Mouse (Mus musculus) cerebellum, adult 11 months (tissue): ENCODE results near the gene 2900026A02Rik.

Source experiments
- DNase-seq: peaks from one replicate; pipeline ENCODE4 v3.0.0; 2022

The 2900026A02Rik gene

GRCm38 (mm10) chr5:113221147-113221865 is at the start of gene 2900026A02Rik:
Gene 2900026A02Rik, minus strand, starts transcription at chr5:113221236.
- peak; percentile 29 for DNase-seq

GRCm38 (mm10) chr5:113270043-113270442 is 49.0 kb upstream of the 2900026A02Rik start:
- no peak for DNase-seq

GRCm38 (mm10) chr5:113268246-113268645 is 47.2 kb upstream of the 2900026A02Rik start:
- no peak for DNase-seq

- no peak for DNase-seq
Observed at GRCm38 (mm10) chr5:113265637-113266036, 44.6 kb upstream of the 2900026A02Rik start.

- DNase-seq = no peak
Observed at GRCm38 (mm10) chr5:113250806-113251205, 29.8 kb upstream of the 2900026A02Rik start.

- no peak for DNase-seq
Observed at GRCm38 (mm10) chr5:113249263-113249930, 28.4 kb upstream of the 2900026A02Rik start.

- no peak for DNase-seq
Observed at GRCm38 (mm10) chr5:113230196-113230595, 9.2 kb upstream of the 2900026A02Rik start.

GRCm38 (mm10) chr5:113226632-113227102 is 5.6 kb upstream of the 2900026A02Rik start, which contains the start of gene Tmem211:
Gene Tmem211, plus strand, starts transcription at chr5:113226909.
- DNase-seq = peak; percentile 71

- no peak for DNase-seq
Observed at GRCm38 (mm10) chr5:113225686-113226435, 4.8 kb upstream of the 2900026A02Rik start.

- no peak for DNase-seq
Observed at GRCm38 (mm10) chr5:113225271-113225670, 4.2 kb upstream of the 2900026A02Rik start.

GRCm38 (mm10) chr5:113223888-113224287 is 2.9 kb upstream of the 2900026A02Rik start:
- DNase-seq = no peak

GRCm38 (mm10) chr5:113220383-113221146 is 471 bp downstream of the 2900026A02Rik start:
- no peak for DNase-seq

- no peak for DNase-seq
Observed at GRCm38 (mm10) chr5:113219876-113220275, 1.2 kb downstream of the 2900026A02Rik start.

- DNase-seq = no peak
Observed at GRCm38 (mm10) chr5:113219450-113219849, 1.6 kb downstream of the 2900026A02Rik start.

GRCm38 (mm10) chr5:113218617-113219235 is 2.3 kb downstream of the 2900026A02Rik start:
- no peak for DNase-seq

GRCm38 (mm10) chr5:113217076-113217475 is 4.0 kb downstream of the 2900026A02Rik start:
- DNase-seq = no peak

GRCm38 (mm10) chr5:113216328-113216960 is 4.6 kb downstream of the 2900026A02Rik start:
- no peak for DNase-seq

GRCm38 (mm10) chr5:113215610-113216011 is 5.4 kb downstream of the 2900026A02Rik start:
- no peak for DNase-seq

GRCm38 (mm10) chr5:113214455-113214854 is 6.6 kb downstream of the 2900026A02Rik start:
- DNase-seq = no peak

- DNase-seq = no peak
Observed at GRCm38 (mm10) chr5:113214041-113214440, 7.0 kb downstream of the 2900026A02Rik start.

- DNase-seq = no peak
Observed at GRCm38 (mm10) chr5:113212156-113212835, 8.7 kb downstream of the 2900026A02Rik start.
